Mouse (Mus musculus): ENCODE measurements around the gene Snw1. TPM values are rescaled to one million over a fixed set of nuclear protein-coding genes. Genes with fewer than 3 reads are reported as not detected.
A peak's percentile ranks its signal among the peaks of the same experiment; 100 is the strongest.

Snw1 gene
- total and polyA plus RNA-seq, 2 experiments from 2014 or later, result 25.5 to 88.7 TPM

- no peak for DNase-seq (ENCODE audit: low spot score)
Observed at GRCm38 (mm10) chr12:87471421-87471963, 582 bp downstream of the Snw1 start.

GRCm38 (mm10) chr12:87470263-87471136 lies 1.6 kb downstream of the Snw1 start:
- peaks cover 10% of the 10 kb centered on the region; the same call in 1 of the 2 replicates for H3K4me1 ChIP-seq (ENCODE audit: insufficient read depth, low read length)
- H3K4me3 ChIP-seq (ENCODE audit: low read length), result peak overlapping the region; percentile 69
- no peak for ATAC-seq
- TF ChIP-seq CTCF (IDR thresholded peaks at IDR 0.05; ENCODE audit: low read depth), result no peak
- H3K4me2 ChIP-seq (ENCODE audit: low read depth, low read length), result peak overlapping the region; percentile 75
- DNase-seq (ENCODE audit: low spot score), result no peak
- H3K36me3 ChIP-seq (ENCODE audit: insufficient read depth, low read length), result peaks cover 19% of the 10 kb centered on the region; the same call in 1 of the 2 replicates
- no peaks in the 10 kb centered on the region for H3K9me3 ChIP-seq (ENCODE audit: low read length)
- H3K27ac ChIP-seq, result no peak overlapping the region
- no peaks in the 10 kb centered on the region for H3K27me3 ChIP-seq (ENCODE audit: insufficient read depth, low read length)
- no peak overlapping the region for H3K9ac ChIP-seq (replicated peaks; ENCODE audit: low read length)
- 75% methylated on average over 7 of the region's 7 CpGs for WGBS

More at GRCm38 (mm10) chr12:87471421-87471963, 582 bp downstream of the Snw1 start:
- Histone ChIP-seq H3K27ac (peak overlapping the region; percentile 92), H3K27me3 (ENCODE audit: insufficient read depth, low read length) (no peaks in the 10 kb centered on the region), H3K36me3 (ENCODE audit: insufficient read depth, low read length) (peaks cover 15% of the 10 kb centered on the region; the same call in 1 of the 2 replicates), H3K4me3 (ENCODE audit: low read length) (peak overlapping the region; percentile 69), H3K9me3 (ENCODE audit: low read length) (no peaks in the 10 kb centered on the region), H3K9ac (replicated peaks; ENCODE audit: low read length) (peak overlapping the region; percentile 87), H3K4me2 (ENCODE audit: low read depth, low read length) (peak overlapping the region; percentile 75), H3K4me1 (ENCODE audit: insufficient read depth, low read length) (peaks cover 10% of the 10 kb centered on the region; the same call in 1 of the 2 replicates)
- no peak for TF ChIP-seq CTCF (IDR thresholded peaks at IDR 0.05; ENCODE audit: low read depth)
- ATAC-seq, result no peak
- WGBS, result 1% methylated on average over 19 of the region's 19 CpGs

- H3K4me1 ChIP-seq (ENCODE audit: insufficient read depth, low read length), result no peaks in the 10 kb centered on the region
- no peak for TF ChIP-seq CTCF (IDR thresholded peaks at IDR 0.05; ENCODE audit: low read depth)
- H3K4me3 ChIP-seq (ENCODE audit: low read length), result no peak overlapping the region
- H3K27ac ChIP-seq, result no peak overlapping the region
- 90% methylated on average over 6 of the region's 6 CpGs for WGBS
- H3K9me3 ChIP-seq (ENCODE audit: low read length), result no peaks in the 10 kb centered on the region
- no peak overlapping the region for H3K9ac ChIP-seq (replicated peaks; ENCODE audit: low read length)
- H3K27me3 ChIP-seq (ENCODE audit: insufficient read depth, low read length), result no peaks in the 10 kb centered on the region
- H3K36me3 ChIP-seq (ENCODE audit: insufficient read depth, low read length), result peaks cover 60% of the 10 kb centered on the region
- ATAC-seq (no peak), DNase-seq (ENCODE audit: low spot score) (no peak)
- no peak overlapping the region for H3K4me2 ChIP-seq (ENCODE audit: low read depth, low read length)
Observed at GRCm38 (mm10) chr12:87464678-87465297, 7.3 kb downstream of the Snw1 start.

GRCm38 (mm10) chr12:87449456-87449855 lies 22.6 kb downstream of the Snw1 start:
- DNase-seq (ENCODE audit: low spot score), result no peak
- H3K4me1 ChIP-seq (ENCODE audit: insufficient read depth, low read length), result no peaks in the 10 kb centered on the region
- H3K4me3 ChIP-seq (ENCODE audit: low read length), result no peak overlapping the region
- H3K9ac ChIP-seq (replicated peaks; ENCODE audit: low read length), result no peak overlapping the region
- no peaks in the 10 kb centered on the region for H3K27me3 ChIP-seq (ENCODE audit: insufficient read depth, low read length)
- peaks cover 61% of the 10 kb centered on the region for H3K36me3 ChIP-seq (ENCODE audit: insufficient read depth, low read length)
- ATAC-seq, result no peak
- H3K9me3 ChIP-seq (ENCODE audit: low read length), result no peaks in the 10 kb centered on the region
- H3K27ac ChIP-seq, result no peak overlapping the region
- no peak for TF ChIP-seq CTCF (IDR thresholded peaks at IDR 0.05; ENCODE audit: low read depth)
- WGBS, result 86% methylated on average over 9 of the region's 9 CpGs
- no peak overlapping the region for H3K4me2 ChIP-seq (ENCODE audit: low read depth, low read length)

- ATAC-seq, result peak; percentile 7; the same call in 1 of the 2 replicates
- peaks cover 30% of the 10 kb centered on the region for H3K36me3 ChIP-seq (ENCODE audit: insufficient read depth, low read length)
Observed at GRCm38 (mm10) chr12:87444211-87444610, 27.9 kb downstream of the Snw1 start.

GRCm38 (mm10) chr12:87443700-87444122 lies 28.4 kb downstream of the Snw1 start, which contains the start of the genes Slirp and Alkbh1:
Gene Slirp, plus strand, starts transcription at chr12:87443896.
Gene Alkbh1, minus strand, starts transcription at chr12:87444017.
- Histone ChIP-seq H3K36me3 (ENCODE audit: insufficient read depth, low read length) (peaks cover 33% of the 10 kb centered on the region; the same call in 1 of the 2 replicates), H3K27me3 (ENCODE audit: insufficient read depth, low read length) (no peaks in the 10 kb centered on the region)
- ATAC-seq, result peak; percentile 96

More at GRCm38 (mm10) chr12:87444211-87444610, 27.9 kb downstream of the Snw1 start:
- Histone ChIP-seq H3K9ac (replicated peaks; ENCODE audit: low read length) (peak overlapping the region; percentile 73), H3K4me1 (ENCODE audit: insufficient read depth, low read length) (peaks cover 6% of the 10 kb centered on the region; the same call in 1 of the 2 replicates), H3K27me3 (ENCODE audit: insufficient read depth, low read length) (no peaks in the 10 kb centered on the region), H3K4me3 (ENCODE audit: low read length) (peak overlapping the region; percentile 93), H3K4me2 (ENCODE audit: low read depth, low read length) (peak overlapping the region; percentile 90), H3K27ac (peak overlapping the region; percentile 94; the same call in 1 of the 2 replicates), H3K9me3 (ENCODE audit: low read length) (no peaks in the 10 kb centered on the region)
- DNase-seq (ENCODE audit: low spot score), result peak; percentile 41
- TF ChIP-seq CTCF (IDR thresholded peaks at IDR 0.05; ENCODE audit: low read depth), result no peak
- 5% methylated on average over 16 of the region's 16 CpGs for WGBS

More at GRCm38 (mm10) chr12:87443700-87444122, 28.4 kb downstream of the Snw1 start, which contains the start of the genes Slirp and Alkbh1:
- no peak; the same call in 1 of the 2 replicates for TF ChIP-seq CTCF (IDR thresholded peaks at IDR 0.05; ENCODE audit: low read depth)
- H3K4me3 ChIP-seq (ENCODE audit: low read length), result peak within 1 kb of the TSS; percentile 93
- DNase-seq (ENCODE audit: low spot score), result peak; percentile 96
- WGBS, result under 1% methylated on average over 28 of the region's 28 CpGs
- peak within 1 kb of the TSS; percentile 90 for H3K4me2 ChIP-seq (ENCODE audit: low read depth, low read length)
- H3K9me3 ChIP-seq (ENCODE audit: low read length), result no peaks in the 10 kb centered on the region
- peaks cover 6% of the 10 kb centered on the region; the same call in 1 of the 2 replicates for H3K4me1 ChIP-seq (ENCODE audit: insufficient read depth, low read length)
- peak within 1 kb of the TSS; percentile 73 for H3K9ac ChIP-seq (replicated peaks; ENCODE audit: low read length)
- H3K27ac ChIP-seq, result peak within 1 kb of the TSS; percentile 94

Data from hindbrain, postnatal 0 days (tissue).